Mouse (Mus musculus) c-Kit-negative CD71-positive TER-119-positive erythroid progenitor cells, embryonic 14.5 days (primary cell): Measurements from ENCODE around the gene Tut1.
"Not testable (repeated sequence)": the region's sequence is repeated elsewhere in the genome, so short reads cannot be mapped to it uniquely, and the experiment has no call there.

ENCODE experiments used
- DNase-seq: peaks from one replicate; pipeline ENCODE4 v3.0.0-alpha.2; 2013; ENCODE audit warnings: low read depth, low spot score

Tut1 gene

DNA sequence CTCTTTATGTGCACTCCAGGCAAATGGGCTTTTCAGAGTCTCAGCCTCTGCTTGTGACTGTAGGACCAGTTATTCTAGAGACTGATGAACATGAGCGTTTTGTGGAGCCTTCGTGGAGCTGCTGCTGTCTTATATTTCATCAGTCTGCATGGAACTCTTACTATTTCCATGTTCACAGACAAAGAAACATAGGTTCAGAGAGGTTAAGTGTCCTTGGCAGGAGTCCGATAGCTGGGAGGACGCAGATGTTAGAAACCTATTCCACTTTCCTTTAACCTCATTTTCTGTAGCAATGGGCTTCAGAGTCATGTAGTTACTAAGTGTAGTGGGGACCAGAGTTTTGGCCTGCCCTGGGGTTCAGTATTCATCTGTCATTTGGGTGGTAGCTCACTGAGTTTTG is 45.6 kb downstream of the Tut1 start:
- DNase-seq = no peak

DNA sequence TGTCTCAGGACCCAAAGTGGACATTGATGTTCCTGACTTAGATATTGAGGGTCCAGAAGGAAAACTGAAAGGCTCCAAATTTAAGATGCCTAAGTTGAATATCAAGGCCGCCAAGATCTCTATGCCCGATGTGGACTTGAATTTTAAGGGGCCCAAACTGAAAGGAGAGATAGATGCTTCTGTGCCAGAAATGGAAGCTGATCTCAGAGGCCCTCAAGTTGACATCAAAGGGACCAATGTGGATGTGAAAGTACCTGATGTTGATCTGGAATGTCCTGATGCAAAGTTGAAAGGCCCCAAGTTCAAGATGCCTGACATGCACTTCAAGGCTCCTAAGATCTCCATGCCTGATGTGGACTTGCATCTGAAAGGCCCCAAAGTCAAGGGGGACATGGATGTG is 53.3 kb downstream of the Tut1 start:
- not testable (repeated sequence) for DNase-seq
